Mouse (Mus musculus): ENCODE results near the gene Ern1. TPM values are rescaled to one million over a fixed set of nuclear protein-coding genes. Genes with fewer than 3 reads are reported as not detected.
"Not testable (repeated sequence)": the region's sequence is repeated elsewhere in the genome, so short reads cannot be mapped to it uniquely, and the experiment has no call there.

The Ern1 gene
- polyA plus RNA-seq, 1 experiment: 9.3 TPM

GRCm38 (mm10) chr11:106458540-106458939 lies 29.1 kb downstream of the Ern1 start:
- no peaks in the 10 kb centered on the region for H3K4me1 ChIP-seq (ENCODE audit: control insufficient read depth, insufficient read depth, low read length)
- no peak overlapping the region for H3K27ac ChIP-seq (ENCODE audit: insufficient read depth, low read length)
- no peak overlapping the region for H3K4me3 ChIP-seq (ENCODE audit: insufficient read depth, low read length)
- TF ChIP-seq POLR2A (IDR thresholded peaks at IDR 0.05; ENCODE audit: low read depth, low read length) (no peak), CTCF (IDR thresholded peaks at IDR 0.05; ENCODE audit: borderline replicate concordance, insufficient read depth, low read length) (no peak)

GRCm38 (mm10) chr11:106443646-106444045 lies 44.0 kb downstream of the Ern1 start:
- no peak for TF ChIP-seq POLR2A (IDR thresholded peaks at IDR 0.05; ENCODE audit: low read depth, low read length)
- TF ChIP-seq CTCF (IDR thresholded peaks at IDR 0.05; ENCODE audit: borderline replicate concordance, insufficient read depth, low read length): no peak
- H3K4me3 ChIP-seq (ENCODE audit: insufficient read depth, low read length): no peak overlapping the region
- peaks cover 5% of the 10 kb centered on the region for H3K4me1 ChIP-seq (ENCODE audit: control insufficient read depth, insufficient read depth, low read length)
- H3K27ac ChIP-seq (ENCODE audit: insufficient read depth, low read length): no peak overlapping the region

GRCm38 (mm10) chr11:106442564-106442963 lies 45.1 kb downstream of the Ern1 start:
- H3K27ac ChIP-seq (ENCODE audit: insufficient read depth, low read length); H3K4me3 ChIP-seq (ENCODE audit: insufficient read depth, low read length); H3K4me1 ChIP-seq (ENCODE audit: control insufficient read depth, insufficient read depth, low read length): not testable (repeated sequence)

- TF ChIP-seq CTCF (IDR thresholded peaks at IDR 0.05; ENCODE audit: borderline replicate concordance, insufficient read depth, low read length): no peak
- TF ChIP-seq POLR2A (IDR thresholded peaks at IDR 0.05; ENCODE audit: low read depth, low read length): no peak
- Histone ChIP-seq H3K4me3 (ENCODE audit: insufficient read depth, low read length) (no peak overlapping the region), H3K27ac (ENCODE audit: insufficient read depth, low read length) (no peak overlapping the region), H3K4me1 (ENCODE audit: control insufficient read depth, insufficient read depth, low read length) (peaks cover 6% of the 10 kb centered on the region)
These were observed 47.3 kb downstream of the Ern1 start for GRCm38 (mm10) chr11:106440318-106440717.

GRCm38 (mm10) chr11:106439355-106439754 lies 48.3 kb downstream of the Ern1 start:
- TF ChIP-seq POLR2A (IDR thresholded peaks at IDR 0.05; ENCODE audit: low read depth, low read length) (no peak), CTCF (IDR thresholded peaks at IDR 0.05; ENCODE audit: borderline replicate concordance, insufficient read depth, low read length) (no peak)
- peaks cover 6% of the 10 kb centered on the region for H3K4me1 ChIP-seq (ENCODE audit: control insufficient read depth, insufficient read depth, low read length)
- no peak overlapping the region for H3K27ac ChIP-seq (ENCODE audit: insufficient read depth, low read length)
- no peak overlapping the region for H3K4me3 ChIP-seq (ENCODE audit: insufficient read depth, low read length)

GRCm38 (mm10) chr11:106438524-106439177 lies 49.0 kb downstream of the Ern1 start:
- Histone ChIP-seq H3K4me1 (ENCODE audit: control insufficient read depth, insufficient read depth, low read length) (peaks cover 6% of the 10 kb centered on the region), H3K4me3 (ENCODE audit: insufficient read depth, low read length) (no peak overlapping the region), H3K27ac (ENCODE audit: insufficient read depth, low read length) (no peak overlapping the region)
- TF ChIP-seq POLR2A (IDR thresholded peaks at IDR 0.05; ENCODE audit: low read depth, low read length) (no peak), CTCF (IDR thresholded peaks at IDR 0.05; ENCODE audit: borderline replicate concordance, insufficient read depth, low read length) (no peak)

- TF ChIP-seq CTCF (IDR thresholded peaks at IDR 0.05; ENCODE audit: borderline replicate concordance, insufficient read depth, low read length): no peak
- no peak for TF ChIP-seq POLR2A (IDR thresholded peaks at IDR 0.05; ENCODE audit: low read depth, low read length)
- Histone ChIP-seq H3K4me3 (ENCODE audit: insufficient read depth, low read length) (no peak overlapping the region), H3K4me1 (ENCODE audit: control insufficient read depth, insufficient read depth, low read length) (peaks cover 6% of the 10 kb centered on the region), H3K27ac (ENCODE audit: insufficient read depth, low read length) (no peak overlapping the region)
These were observed 50.1 kb downstream of the Ern1 start for GRCm38 (mm10) chr11:106437543-106437942.

- no peak for TF ChIP-seq POLR2A (IDR thresholded peaks at IDR 0.05; ENCODE audit: low read depth, low read length)
- TF ChIP-seq CTCF (IDR thresholded peaks at IDR 0.05; ENCODE audit: borderline replicate concordance, insufficient read depth, low read length): no peak
- Histone ChIP-seq H3K4me1 (ENCODE audit: control insufficient read depth, insufficient read depth, low read length) (peaks cover 6% of the 10 kb centered on the region), H3K27ac (ENCODE audit: insufficient read depth, low read length) (no peak overlapping the region), H3K4me3 (ENCODE audit: insufficient read depth, low read length) (no peak overlapping the region)
These were observed 50.6 kb downstream of the Ern1 start for GRCm38 (mm10) chr11:106437039-106437438.

- TF ChIP-seq CTCF (IDR thresholded peaks at IDR 0.05; ENCODE audit: borderline replicate concordance, insufficient read depth, low read length) (no peak), POLR2A (IDR thresholded peaks at IDR 0.05; ENCODE audit: low read depth, low read length) (no peak)
- no peaks in the 10 kb centered on the region for H3K4me1 ChIP-seq (ENCODE audit: control insufficient read depth, insufficient read depth, low read length)
- no peak overlapping the region for H3K27ac ChIP-seq (ENCODE audit: insufficient read depth, low read length)
- H3K4me3 ChIP-seq (ENCODE audit: insufficient read depth, low read length): no peak overlapping the region
These were observed 57.3 kb downstream of the Ern1 start for GRCm38 (mm10) chr11:106430392-106430791.

- H3K27ac ChIP-seq (ENCODE audit: insufficient read depth, low read length): no peak overlapping the region
- no peak overlapping the region for H3K4me3 ChIP-seq (ENCODE audit: insufficient read depth, low read length)
- TF ChIP-seq POLR2A (IDR thresholded peaks at IDR 0.05; ENCODE audit: low read depth, low read length) (no peak), CTCF (IDR thresholded peaks at IDR 0.05; ENCODE audit: borderline replicate concordance, insufficient read depth, low read length) (no peak)
- H3K4me1 ChIP-seq (ENCODE audit: control insufficient read depth, insufficient read depth, low read length): no peaks in the 10 kb centered on the region
These were observed 58.0 kb downstream of the Ern1 start for GRCm38 (mm10) chr11:106429689-106430088.

GRCm38 (mm10) chr11:106428556-106428955 lies 59.1 kb downstream of the Ern1 start:
- Histone ChIP-seq H3K4me1 (ENCODE audit: control insufficient read depth, insufficient read depth, low read length) (no peaks in the 10 kb centered on the region), H3K27ac (ENCODE audit: insufficient read depth, low read length) (no peak overlapping the region), H3K4me3 (ENCODE audit: insufficient read depth, low read length) (no peak overlapping the region)
- no peak for TF ChIP-seq POLR2A (IDR thresholded peaks at IDR 0.05; ENCODE audit: low read depth, low read length)
- no peak for TF ChIP-seq CTCF (IDR thresholded peaks at IDR 0.05; ENCODE audit: borderline replicate concordance, insufficient read depth, low read length)
